8 mouse cellular contexts compared by ENCODE assay signal in genomic region chr2:25460551-25461309, GRCm38 (mm10). TPM values are rescaled to one million over a fixed set of nuclear protein-coding genes. Genes with fewer than 3 reads are reported as not detected.
A peak's percentile ranks its signal among the peaks of the same experiment; 100 is the strongest.
DNase-seq lines count a peak whose midpoint lies in the region; ATAC-seq lines count a peak whose summit lies in the region.

Gene Paxx (minus strand): TSS chr2:25461094.

- under 1% methylated on average over 48 of the region's 48 CpGs for WGBS in lung, embryonic 16.5 days

- peak; percentile 77 to 92 for ATAC-seq in hematopoietic stem cell, adult 5-6 weeks (replicated peaks in 1 of 2; ENCODE audit: insufficient read depth in 1 of 2, low FRiP score in 2 of 2, low TSS enrichment in 1 of 2, low read depth in 1 of 2, poor library complexity in 2 of 2, severe bottlenecking in 2 of 2)
- ATAC-seq in lung, embryonic 16.5 days (ENCODE audit: low read depth) = peak; percentile 80

- peak within 1 kb of the TSS; percentile 77 for H3K4me2 ChIP-seq in lung, embryonic 16.5 days (ENCODE audit: low read depth, low read length)

- no peaks in the 10 kb centered on the region for H3K27me3 ChIP-seq in lung, embryonic 16.5 days (ENCODE audit: control insufficient read depth, insufficient read depth, low read depth, low read length)

- no peaks in the 10 kb centered on the region for H3K36me3 ChIP-seq in lung, embryonic 16.5 days (ENCODE audit: control insufficient read depth, insufficient read depth, low read length)

- peaks cover 32% of the 10 kb centered on the region for H3K4me1 ChIP-seq in lung, embryonic 16.5 days (replicated peaks; ENCODE audit: control insufficient read depth, insufficient read depth, low read length)

- peak; percentile 98 for DNase-seq in MEL-GATA-1-ER (ENCODE audit: extremely low read depth, low read depth)
- peak; percentile 91 for DNase-seq in cerebellum, adult 8-10 months
- peak; percentile 91 for DNase-seq in forelimb bud, embryonic 11.5 days (ENCODE audit: low read depth, low spot score)
- peak; percentile 84 for DNase-seq in layer of hippocampus, adult 9-10 months (ENCODE audit: low spot score)
- peak; percentile 69 for DNase-seq in ovary, postnatal 10 days (ENCODE audit: low spot score)
- DNase-seq in thymus, postnatal 10 days (ENCODE audit: low spot score in 2 of 2) = peak; percentile 91 to 95

- H3K27ac ChIP-seq in lung, embryonic 16.5 days (ENCODE audit: low read length) = peak within 1 kb of the TSS; percentile 96

- H3K4me3 ChIP-seq in lung, embryonic 16.5 days (ENCODE audit: low read length) = peak within 1 kb of the TSS; percentile 73

- H3K9ac ChIP-seq in lung, embryonic 16.5 days (ENCODE audit: low read length) = peak within 1 kb of the TSS; percentile 80

- no peaks in the 10 kb centered on the region for H3K9me3 ChIP-seq in lung, embryonic 16.5 days (ENCODE audit: control insufficient read depth, low read length)

RNA-seq across cellular contexts. Expression of gene Paxx, which starts in this region (rescaled TPM):
- 27.5 and 28.0 TPM in 2 replicates for total RNA-seq in hematopoietic stem cell, adult 5-6 weeks (2017)
- 37.9 and 44.8 TPM in 2 replicates for polyA plus RNA-seq in lung, embryonic 16.5 days (2015; fragmentation: Nextera tagmentation; extraction: Ambion mirVana)

Comparison
In these comparisons a context has a peak if more than half of its experiments do, and no peak if none do; other contexts are left out.
1. Peak in every context shown above with its lines: DNase-seq, ATAC-seq, H3K4me3 ChIP-seq and H3K27ac ChIP-seq.